ENCODE assay signal across 8 mouse cellular contexts in the genomic region with DNA sequence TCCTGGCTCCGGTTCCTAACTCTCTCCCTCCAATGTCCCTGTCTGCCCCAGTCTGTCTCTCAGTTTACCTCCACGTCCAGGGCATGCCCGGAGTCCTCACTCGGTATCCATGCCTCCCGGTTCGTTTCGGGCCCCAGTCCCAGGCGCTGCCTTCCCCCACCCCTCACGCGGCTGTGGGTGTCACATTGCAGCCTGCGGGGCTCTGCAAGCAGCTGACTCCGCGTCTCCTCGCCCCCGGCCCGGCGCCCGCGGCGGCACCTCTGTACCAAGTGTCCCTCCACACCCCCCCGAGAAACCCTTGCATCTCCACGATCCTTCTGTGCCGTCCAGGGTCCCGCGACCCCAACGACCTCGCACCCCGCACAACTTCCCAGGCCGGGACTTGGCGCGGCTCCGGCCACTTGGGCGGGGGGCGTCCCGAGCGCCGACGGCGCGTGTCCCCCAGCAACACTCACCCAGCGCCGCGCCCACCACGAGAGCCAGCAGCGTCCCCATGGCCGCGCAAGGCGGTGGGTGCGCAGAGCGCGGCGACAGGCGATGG. TPM values are rescaled to one million over a fixed set of nuclear protein-coding genes. Genes with fewer than 3 reads are reported as not detected.
A peak's percentile ranks its signal among the peaks of the same experiment; 100 is the strongest.
DNase-seq lines count a peak whose midpoint lies in the region; ATAC-seq and TF ChIP-seq lines count a peak whose summit lies in the region.

No protein-coding gene starts in this region.

- no peak for TF ChIP-seq POLR2A in bone marrow macrophage, adult 2 months (IDR thresholded peaks at IDR 0.05; ENCODE audit: borderline replicate concordance, low read depth, low read length)

- 0 out of 2 replicates have a peak, but pooled peaks have one; percentile 10 for ATAC-seq in kidney, embryonic 15.5 days (replicated peaks; ENCODE audit: low FRiP score)
- 0 out of 2 replicates have a peak, but pooled peaks have one; percentile 20 for ATAC-seq in forebrain, embryonic 11.5 days (replicated peaks; ENCODE audit: low FRiP score)
- peak; percentile 2; the same call in 1 of the 2 replicates for ATAC-seq in intestine, embryonic 16.5 days
- ATAC-seq in neural tube, embryonic 12.5 days (ENCODE audit: low FRiP score, low read depth): no peak

- peak overlapping the region; percentile 99 for H3K4me2 ChIP-seq in kidney, embryonic 15.5 days
- peak overlapping the region; percentile 81 for H3K4me2 ChIP-seq in forebrain, embryonic 11.5 days (ENCODE audit: low read depth, low read length, severe bottlenecking)
- peak overlapping the region; percentile 98 for H3K4me2 ChIP-seq in intestine, embryonic 16.5 days (ENCODE audit: low read depth, low read length)
- peak overlapping the region; percentile 94 for H3K4me2 ChIP-seq in neural tube, embryonic 12.5 days (replicated peaks)

- H3K36me3 ChIP-seq in kidney, embryonic 15.5 days: peaks cover 32% of the 10 kb centered on the region
- H3K36me3 ChIP-seq in forebrain, embryonic 11.5 days (ENCODE audit: control insufficient read depth, insufficient read depth, low read length): peaks cover 15% of the 10 kb centered on the region
- peaks cover 3% of the 10 kb centered on the region; the same call in 1 of the 2 replicates for H3K36me3 ChIP-seq in intestine, embryonic 16.5 days (ENCODE audit: control insufficient read depth, insufficient read depth, low read length)
- peaks cover 31% of the 10 kb centered on the region for H3K36me3 ChIP-seq in neural tube, embryonic 12.5 days

- H3K4me3 ChIP-seq in kidney, embryonic 15.5 days (replicated peaks): peak overlapping the region; percentile 61
- H3K4me3 ChIP-seq in bone marrow macrophage, adult 2 months (ENCODE audit: insufficient read depth, low read length): peak overlapping the region; percentile 55
- H3K4me3 ChIP-seq in forebrain, embryonic 11.5 days (ENCODE audit: low read depth, low read length): peak overlapping the region; percentile 44
- H3K4me3 ChIP-seq in intestine, embryonic 16.5 days (ENCODE audit: low read length): peak overlapping the region; percentile 61
- H3K4me3 ChIP-seq in neural tube, embryonic 12.5 days: peak overlapping the region; percentile 55

- H3K9ac ChIP-seq in kidney, embryonic 15.5 days: peak overlapping the region; percentile 49
- H3K9ac ChIP-seq in forebrain, embryonic 11.5 days (ENCODE audit: low read length): peak overlapping the region; percentile 43
- H3K9ac ChIP-seq in intestine, embryonic 16.5 days (ENCODE audit: low read depth, low read length): peak overlapping the region; percentile 63
- peak overlapping the region; percentile 65 for H3K9ac ChIP-seq in neural tube, embryonic 12.5 days

- H3K4me1 ChIP-seq in kidney, embryonic 15.5 days: peaks cover 18% of the 10 kb centered on the region
- peaks cover 7% of the 10 kb centered on the region for H3K4me1 ChIP-seq in bone marrow macrophage, adult 2 months (ENCODE audit: control insufficient read depth, insufficient read depth, low read length)
- peaks cover 6% of the 10 kb centered on the region for H3K4me1 ChIP-seq in forebrain, embryonic 11.5 days (replicated peaks; ENCODE audit: control insufficient read depth, insufficient read depth, low read length)
- peaks cover 11% of the 10 kb centered on the region for H3K4me1 ChIP-seq in intestine, embryonic 16.5 days (ENCODE audit: control insufficient read depth, insufficient read depth, low read length)
- H3K4me1 ChIP-seq in neural tube, embryonic 12.5 days: peaks cover 12% of the 10 kb centered on the region

- DNase-seq in kidney, adult 18-20 months: no peak
- peak; percentile 64 for DNase-seq in forebrain, embryonic 11.5 days (ENCODE audit: low spot score)
- DNase-seq in natural killer cell, adult 2 months (ENCODE audit: low spot score in 2 of 2): no peak
- DNase-seq in ovary, postnatal 10 days (ENCODE audit: low spot score): no peak

- WGBS in kidney, embryonic 15.5 days: under 1% methylated on average over 53 of the region's 53 CpGs
- under 1% methylated on average over 40 of the region's 53 CpGs for WGBS in forebrain, embryonic 11.5 days
- under 1% methylated on average over 48 of the region's 53 CpGs for WGBS in intestine, embryonic 16.5 days
- 1% methylated on average over 51 of the region's 53 CpGs for WGBS in neural tube, embryonic 12.5 days

- no peak for TF ChIP-seq CTCF in bone marrow macrophage, adult 2 months (IDR thresholded peaks at IDR 0.05; ENCODE audit: low read depth, low read length)

- H3K27me3 ChIP-seq in kidney, embryonic 15.5 days: peaks cover 42% of the 10 kb centered on the region
- peaks cover 34% of the 10 kb centered on the region for H3K27me3 ChIP-seq in forebrain, embryonic 11.5 days (ENCODE audit: control insufficient read depth, insufficient read depth, low read length)
- H3K27me3 ChIP-seq in intestine, embryonic 16.5 days (replicated peaks; ENCODE audit: control insufficient read depth, insufficient read depth, low read length): peaks cover 31% of the 10 kb centered on the region
- H3K27me3 ChIP-seq in neural tube, embryonic 12.5 days (replicated peaks): peaks cover 42% of the 10 kb centered on the region

- H3K9me3 ChIP-seq in kidney, embryonic 15.5 days (replicated peaks): no peaks in the 10 kb centered on the region
- no peaks in the 10 kb centered on the region for H3K9me3 ChIP-seq in forebrain, embryonic 11.5 days (ENCODE audit: control insufficient read depth, low read length)
- H3K9me3 ChIP-seq in intestine, embryonic 16.5 days (ENCODE audit: control insufficient read depth, low read length): no peaks in the 10 kb centered on the region
- H3K9me3 ChIP-seq in neural tube, embryonic 12.5 days: no peaks in the 10 kb centered on the region

- H3K27ac ChIP-seq in kidney, embryonic 15.5 days: no peak overlapping the region
- no peak overlapping the region for H3K27ac ChIP-seq in bone marrow macrophage, adult 2 months (ENCODE audit: insufficient read depth, low read depth, low read length)
- H3K27ac ChIP-seq in forebrain, embryonic 11.5 days (ENCODE audit: low read depth, low read length): no peak overlapping the region
- H3K27ac ChIP-seq in intestine, embryonic 16.5 days (ENCODE audit: low read length): no peak overlapping the region
- no peak overlapping the region for H3K27ac ChIP-seq in neural tube, embryonic 12.5 days

RNA-seq across cellular contexts. Expression of gene Scn1b, which starts 0.5 kb away (rescaled TPM):
- 1.4 and 2.0 TPM in 2 replicates for polyA plus RNA-seq in kidney, embryonic 15.5 days (2015; fragmentation: Nextera tagmentation; extraction: Ambion mirVana)
- 30.7 and 33.7 TPM in 2 replicates for polyA plus RNA-seq in bone marrow macrophage, adult 2 months (2012; ENCODE audit: insufficient read depth, insufficient read length, missing spikeins)
- 0.84 and 1.2 TPM in 2 replicates for polyA plus RNA-seq in forebrain, embryonic 11.5 days (2014; fragmentation: Nextera tagmentation; extraction: Ambion mirVana)
- 0.16 and 1.0 TPM in 2 replicates for polyA plus RNA-seq in intestine, embryonic 16.5 days (2015; fragmentation: Nextera tagmentation; extraction: Ambion mirVana)
- polyA plus RNA-seq in neural tube, embryonic 12.5 days (2016; fragmentation: Nextera tagmentation; extraction: Ambion mirVana): 2.5 and 2.8 TPM in 2 replicates

RNA-seq across cellular contexts. Expression of gene Hpn, which starts 11.2 kb away (rescaled TPM):
- polyA plus RNA-seq in kidney, embryonic 15.5 days (2015; fragmentation: Nextera tagmentation; extraction: Ambion mirVana): 40.6 and 45.0 TPM in 2 replicates
- polyA plus RNA-seq in bone marrow macrophage, adult 2 months (2012; ENCODE audit: insufficient read depth, insufficient read length, missing spikeins): 30.9 and 39.0 TPM in 2 replicates
- 0.29 and 0.39 TPM in 2 replicates for polyA plus RNA-seq in forebrain, embryonic 11.5 days (2014; fragmentation: Nextera tagmentation; extraction: Ambion mirVana)
- 66.4 and 73.6 TPM in 2 replicates for polyA plus RNA-seq in intestine, embryonic 16.5 days (2015; fragmentation: Nextera tagmentation; extraction: Ambion mirVana)
- 0.27 and 0.46 TPM in 2 replicates for polyA plus RNA-seq in neural tube, embryonic 12.5 days (2016; fragmentation: Nextera tagmentation; extraction: Ambion mirVana)

RNA-seq across cellular contexts. Expression of gene Gramd1a, which starts 29.4 kb away (rescaled TPM):
- polyA plus RNA-seq in kidney, embryonic 15.5 days (2015; fragmentation: Nextera tagmentation; extraction: Ambion mirVana): 60.6 and 69.5 TPM in 2 replicates
- 63.6 and 99.3 TPM in 2 replicates for polyA plus RNA-seq in bone marrow macrophage, adult 2 months (2012; ENCODE audit: insufficient read depth, insufficient read length, missing spikeins)
- polyA plus RNA-seq in forebrain, embryonic 11.5 days (2014; fragmentation: Nextera tagmentation; extraction: Ambion mirVana): 133 and 135 TPM in 2 replicates
- 38.5 and 39.7 TPM in 2 replicates for polyA plus RNA-seq in intestine, embryonic 16.5 days (2015; fragmentation: Nextera tagmentation; extraction: Ambion mirVana)
- polyA plus RNA-seq in neural tube, embryonic 12.5 days (2016; fragmentation: Nextera tagmentation; extraction: Ambion mirVana): 207 and 221 TPM in 2 replicates

RNA-seq across cellular contexts. Expression of gene Fxyd3, which starts 49.8 kb away (rescaled TPM):
- 14.3 and 14.8 TPM in 2 replicates for polyA plus RNA-seq in kidney, embryonic 15.5 days (2015; fragmentation: Nextera tagmentation; extraction: Ambion mirVana)
- polyA plus RNA-seq in bone marrow macrophage, adult 2 months (2012; ENCODE audit: insufficient read depth, insufficient read length, missing spikeins): 0.91 TPM in 1 of 2 replicates, not detected in the other
- polyA plus RNA-seq in forebrain, embryonic 11.5 days (2014; fragmentation: Nextera tagmentation; extraction: Ambion mirVana): 2.0 and 3.3 TPM in 2 replicates
- 71.2 and 73.7 TPM in 2 replicates for polyA plus RNA-seq in intestine, embryonic 16.5 days (2015; fragmentation: Nextera tagmentation; extraction: Ambion mirVana)
- 7.1 and 7.8 TPM in 2 replicates for polyA plus RNA-seq in neural tube, embryonic 12.5 days (2016; fragmentation: Nextera tagmentation; extraction: Ambion mirVana)

Comparison
In these comparisons a context has a peak if more than half of its experiments do, and no peak if none do; other contexts are left out.
1. RNA of gene Hpn, which starts 11.2 kb away (polyA plus RNA-seq): 66.4 to 73.6 TPM in intestine, embryonic 16.5 days, 40.6 to 45.0 TPM in kidney, embryonic 15.5 days and 30.9 to 39.0 TPM in bone marrow macrophage, adult 2 months; 0.29 to 0.39 TPM in forebrain, embryonic 11.5 days and 0.27 to 0.46 TPM in neural tube, embryonic 12.5 days; every median in the first group is over 10 times any median in the second.
2. Peak in every context shown above with its lines, with median percentiles within 50 percentile points of each other: H3K4me2 ChIP-seq, H3K4me3 ChIP-seq and H3K9ac ChIP-seq.